Mouse (Mus musculus) limb, embryonic 12.5 days (tissue): ENCODE measurements around the gene Pla2g5. TPM values are rescaled to one million over a fixed set of nuclear protein-coding genes. Genes with fewer than 3 reads are reported as not detected.
A peak's percentile ranks its signal among the peaks of the same experiment; 100 is the strongest.
"Not testable (repeated sequence)": the region's sequence is repeated elsewhere in the genome, so short reads cannot be mapped to it uniquely, and the experiment has no call there.

Source experiments
- ATAC-seq: fragments of 200-750 bp; cut with Nextera tagmentation; 2 replicates; pipeline ENCODE4 v1.8.0; 2017; ENCODE audit warnings: low read depth, moderate TSS enrichment; ENCODE audit not compliant: insufficient number of reproducible peaks, insufficient read depth, low FRiP score, low TSS enrichment
- H3K27ac ChIP-seq: fragments of 300-500 bp; sonication (generic); 2 replicates; pipeline ENCODE4 v1.5.1; 2016; ENCODE audit warnings: mild to moderate bottlenecking, moderate library complexity
- H3K27me3 ChIP-seq: fragments of 300-500 bp; sonication (generic); 2 replicates; pipeline ENCODE4 v1.6.1; 2016; ENCODE audit warnings: mild to moderate bottlenecking, moderate library complexity
- H3K36me3 ChIP-seq: fragments of 300-500 bp; sonication (generic); 2 replicates; pipeline ENCODE4 v1.6.1; 2016; ENCODE audit warnings: mild to moderate bottlenecking, moderate library complexity
- H3K4me1 ChIP-seq: fragments of 300-500 bp; sonication (generic); replicated peaks from 2 replicates; pipeline ENCODE4 v1.6.1; 2016
- H3K4me2 ChIP-seq: fragments of 300-500 bp; sonication (generic); 2 replicates; pipeline ENCODE4 v1.6.1; 2016; ENCODE audit warnings: mild to moderate bottlenecking, moderate library complexity
- H3K4me3 ChIP-seq: fragments of 300-500 bp; sonication (generic); replicated peaks from 2 replicates; pipeline ENCODE4 v1.5.1; 2016; ENCODE audit warnings: mild to moderate bottlenecking
- H3K9ac ChIP-seq: fragments of 300-500 bp; sonication (generic); replicated peaks from 2 replicates; pipeline ENCODE4 v1.6.1; 2016; ENCODE audit warnings: mild to moderate bottlenecking, moderate library complexity
- H3K9me3 ChIP-seq: fragments of 300-500 bp; sonication (generic); 2 replicates; pipeline ENCODE4 v1.6.1; 2016; ENCODE audit warnings: mild to moderate bottlenecking, moderate library complexity
- WGBS: fragments of 180-500 bp; shearing (Covaris S2); methylation state at CpG from one replicate; pipeline ENCODE4 v1.1.7; 2016; 5-methylcytosine and 5-hydroxymethylcytosine counted together
- polyA plus RNA-seq: library from polyadenylated mRNA; unstranded; fragments of >200 nt; fragmentation: Nextera tagmentation; extraction: Ambion mirVana; gene quantifications from 2 replicates; pipeline ENCODE4 v1.2.1, GENCODE M21; 2016

Pla2g5 gene
- polyA plus RNA-seq, 1 experiment from 2014 or later = not detected

GRCm38 (mm10) chr4:138824161-138824560 is 39.1 kb downstream of the Pla2g5 start:
- H3K4me2 ChIP-seq, H3K9me3 ChIP-seq, H3K36me3 ChIP-seq, H3K9ac ChIP-seq, H3K27ac ChIP-seq, ATAC-seq, H3K4me3 ChIP-seq: not testable (repeated sequence)
- peaks cover 17% of the 10 kb centered on the region for H3K27me3 ChIP-seq
- peaks cover 19% of the 10 kb centered on the region for H3K4me1 ChIP-seq
- WGBS = 85% methylated on average over 2 of the region's 2 CpGs

GRCm38 (mm10) chr4:138821036-138821435 is 42.2 kb downstream of the Pla2g5 start:
- Histone ChIP-seq H3K9ac (no peak overlapping the region), H3K27me3 (peaks cover 3% of the 10 kb centered on the region; the same call in 1 of the 2 replicates), H3K27ac (no peak overlapping the region), H3K4me3 (no peak overlapping the region), H3K4me1 (peaks cover 5% of the 10 kb centered on the region), H3K9me3 (peaks cover 6% of the 10 kb centered on the region; the same call in 1 of the 2 replicates), H3K4me2 (no peak overlapping the region), H3K36me3 (no peaks in the 10 kb centered on the region)
- WGBS = 86% methylated on average over 2 of the region's 2 CpGs
- no peak for ATAC-seq

- 40% methylated on average over 8 of the region's 8 CpGs for WGBS
- H3K9ac ChIP-seq = no peak overlapping the region
- no peak for ATAC-seq
Measured at GRCm38 (mm10) chr4:138819101-138819500, 44.2 kb downstream of the Pla2g5 start.

GRCm38 (mm10) chr4:138817736-138818135 is 45.5 kb downstream of the Pla2g5 start:
- H3K9me3 ChIP-seq = peaks cover 5% of the 10 kb centered on the region; the same call in 1 of the 2 replicates
- no peaks in the 10 kb centered on the region for H3K36me3 ChIP-seq
- H3K9ac ChIP-seq = no peak overlapping the region
- no peaks in the 10 kb centered on the region for H3K4me1 ChIP-seq
- H3K27ac ChIP-seq = no peak overlapping the region
- H3K4me2 ChIP-seq = no peak overlapping the region
- ATAC-seq = no peak
- peaks cover 12% of the 10 kb centered on the region; the same call in 1 of the 2 replicates for H3K27me3 ChIP-seq
- H3K4me3 ChIP-seq = no peak overlapping the region
- 77% methylated on average over 6 of the region's 6 CpGs for WGBS

More at GRCm38 (mm10) chr4:138819101-138819500, 44.2 kb downstream of the Pla2g5 start:
- Histone ChIP-seq H3K4me2 (no peak overlapping the region), H3K9me3 (peaks cover 6% of the 10 kb centered on the region; the same call in 1 of the 2 replicates), H3K27ac (no peak overlapping the region), H3K27me3 (peaks cover 4% of the 10 kb centered on the region; the same call in 1 of the 2 replicates), H3K4me1 (no peaks in the 10 kb centered on the region), H3K4me3 (no peak overlapping the region), H3K36me3 (no peaks in the 10 kb centered on the region)

GRCm38 (mm10) chr4:138816166-138816565 is 47.1 kb downstream of the Pla2g5 start:
- Histone ChIP-seq H3K27me3 (peaks cover 19% of the 10 kb centered on the region), H3K4me1 (no peaks in the 10 kb centered on the region), H3K36me3 (no peaks in the 10 kb centered on the region), H3K9me3 (no peaks in the 10 kb centered on the region), H3K27ac (no peak overlapping the region), H3K4me2 (no peak overlapping the region), H3K4me3 (no peak overlapping the region), H3K9ac (no peak overlapping the region)
- WGBS = 85% methylated on average over 9 of the region's 9 CpGs
- no peak for ATAC-seq

GRCm38 (mm10) chr4:138806920-138807541 is 56.3 kb downstream of the Pla2g5 start:
- no peak overlapping the region for H3K27ac ChIP-seq
- no peaks in the 10 kb centered on the region for H3K4me1 ChIP-seq
- H3K4me2 ChIP-seq = no peak overlapping the region
- WGBS = 50% methylated on average over 7 of the region's 7 CpGs
- H3K36me3 ChIP-seq = no peaks in the 10 kb centered on the region
- H3K9me3 ChIP-seq = no peaks in the 10 kb centered on the region
- ATAC-seq = no peak
- H3K4me3 ChIP-seq = no peak overlapping the region
- H3K27me3 ChIP-seq = peaks cover 11% of the 10 kb centered on the region
- H3K9ac ChIP-seq = no peak overlapping the region

- Histone ChIP-seq H3K27ac (no peak overlapping the region), H3K36me3 (no peaks in the 10 kb centered on the region), H3K9ac (no peak overlapping the region), H3K27me3 (peaks cover 6% of the 10 kb centered on the region), H3K4me2 (no peak overlapping the region), H3K4me3 (no peak overlapping the region), H3K4me1 (no peaks in the 10 kb centered on the region), H3K9me3 (no peaks in the 10 kb centered on the region)
- ATAC-seq = no peak
- 87% methylated on average over 8 of the region's 8 CpGs for WGBS
Measured at GRCm38 (mm10) chr4:138806160-138806559, 57.1 kb downstream of the Pla2g5 start.

- H3K27ac ChIP-seq = no peak overlapping the region
- no peaks in the 10 kb centered on the region; the same call in 1 of the 2 replicates for H3K27me3 ChIP-seq
- 0 out of 2 replicates have a peak, but pooled peaks cover 3% of the 10 kb centered on the region for H3K4me1 ChIP-seq
- H3K36me3 ChIP-seq = no peaks in the 10 kb centered on the region
- no peak for ATAC-seq
- WGBS = 76% methylated on average over 8 of the region's 8 CpGs
- H3K4me2 ChIP-seq = no peak overlapping the region
- no peak overlapping the region for H3K4me3 ChIP-seq
- H3K9ac ChIP-seq = no peak overlapping the region
- H3K9me3 ChIP-seq = no peaks in the 10 kb centered on the region
Measured at GRCm38 (mm10) chr4:138805248-138805647, 58.0 kb downstream of the Pla2g5 start.

- no peak for ATAC-seq
- H3K9ac ChIP-seq = no peak overlapping the region
- no peak overlapping the region for H3K4me3 ChIP-seq
- 81% methylated on average over 11 of the region's 11 CpGs for WGBS
- no peaks in the 10 kb centered on the region; the same call in 1 of the 2 replicates for H3K27me3 ChIP-seq
- H3K4me1 ChIP-seq = peaks cover 11% of the 10 kb centered on the region; the same call in 1 of the 2 replicates
- no peaks in the 10 kb centered on the region for H3K36me3 ChIP-seq
- H3K4me2 ChIP-seq = no peak overlapping the region
- no peak overlapping the region for H3K27ac ChIP-seq
- no peaks in the 10 kb centered on the region for H3K9me3 ChIP-seq
Measured at GRCm38 (mm10) chr4:138802917-138803316, 60.4 kb downstream of the Pla2g5 start.

GRCm38 (mm10) chr4:138801631-138802030 is 61.7 kb downstream of the Pla2g5 start:
- H3K36me3 ChIP-seq = no peaks in the 10 kb centered on the region
- no peak overlapping the region for H3K4me2 ChIP-seq
- peaks cover 11% of the 10 kb centered on the region; the same call in 1 of the 2 replicates for H3K4me1 ChIP-seq
- no peaks in the 10 kb centered on the region; the same call in 1 of the 2 replicates for H3K27me3 ChIP-seq
- no peak overlapping the region for H3K4me3 ChIP-seq
- no peak overlapping the region for H3K27ac ChIP-seq
- H3K9me3 ChIP-seq = no peaks in the 10 kb centered on the region
- 89% methylated on average over 4 of the region's 4 CpGs for WGBS
- no peak overlapping the region for H3K9ac ChIP-seq
- no peak for ATAC-seq

- Histone ChIP-seq H3K4me2 (no peak overlapping the region), H3K27me3 (no peaks in the 10 kb centered on the region), H3K4me3 (no peak overlapping the region), H3K4me1 (peaks cover 11% of the 10 kb centered on the region; the same call in 1 of the 2 replicates), H3K9ac (no peak overlapping the region), H3K36me3 (no peaks in the 10 kb centered on the region), H3K27ac (no peak overlapping the region), H3K9me3 (no peaks in the 10 kb centered on the region)
- 0 out of 2 replicates have a peak, but pooled peaks have one; percentile 20 for ATAC-seq
- WGBS = 63% methylated on average over 12 of the region's 12 CpGs
Measured at GRCm38 (mm10) chr4:138800134-138800744, 63.0 kb downstream of the Pla2g5 start.
